Mouse (Mus musculus) retina, postnatal 1 day (tissue): ENCODE measurements at regions not wholly inside any gene's neighbourhood (a gene's known extent, or its start where the extent isn't known, plus 50 kb on each side); places are given as distances from the start of the nearest gene placed in this dataset.

ENCODE experiments used
- DNase-seq: peaks from one replicate; pipeline ENCODE4 v3.0.0-alpha.2; 2012

- DNase-seq, result peak; percentile 25
Measured at GRCm38 (mm10) chr8:42973619-42974539, 167.4 kb downstream of the Triml1 start.

- DNase-seq, result no peak
Measured at GRCm38 (mm10) chr8:42972545-42972944, 168.7 kb downstream of the Triml1 start.

GRCm38 (mm10) chr8:42967862-42968395, 173.4 kb downstream of the Triml1 start:
- no peak for DNase-seq

GRCm38 (mm10) chr8:42964507-42964906, 176.8 kb downstream of the Triml1 start:
- DNase-seq, result no peak

- no peak for DNase-seq
Measured at GRCm38 (mm10) chr8:42958052-42958805, 183.1 kb downstream of the Triml1 start.

GRCm38 (mm10) chr8:42932609-42933008, 208.7 kb downstream of the Triml1 start:
- DNase-seq, result peak; percentile 20

GRCm38 (mm10) chr8:42891658-42892057, 249.6 kb downstream of the Triml1 start:
- DNase-seq, result no peak

GRCm38 (mm10) chr8:42886516-42886915, 254.8 kb downstream of the Triml1 start:
- DNase-seq, result no peak

- no peak for DNase-seq
Measured at GRCm38 (mm10) chr8:42870262-42870661, 271.0 kb downstream of the Triml1 start.
